Mouse (Mus musculus): Measurements from ENCODE around the gene Wdfy4.

Gene Wdfy4

GRCm38 (mm10) chr14:33185068-33185800, at the start of gene Wdfy4:
Gene Wdfy4, minus strand, starts transcription at chr14:33185508.
- ChIA-PET POLR2A (interaction anchor here in 1 of 4 experiments (0.6 kb wide), 1 partner anchor 178 kb away, joined by 3 read pairs; no protein-coding TSS in a partner anchor), CTCF (interaction anchor here in 2 of 4 experiments (0.6 to 1.5 kb wide), 2 partner anchors 32 to 195 kb away, joined by 3 to 6 read pairs; no protein-coding TSS in a partner anchor)

- POLR2A ChIA-PET: interaction anchor here in 3 of 4 experiments (0.6 to 0.7 kb wide), 4 partner anchors 27 to 759 kb away, joined by 3 to 10 read pairs (median 4); no protein-coding TSS in a partner anchor
- CTCF ChIA-PET: interaction anchor here in 3 of 4 experiments (0.6 to 4.2 kb wide), 5 partner anchors 18 to 1039 kb away, joined by 3 to 13 read pairs (median 3); partner anchors contain the start of gene Arhgap22 (in 1 of the 3)
Measured at GRCm38 (mm10) chr14:33232048-33232447, 46.7 kb upstream of the Wdfy4 start.

GRCm38 (mm10) chr14:33231311-33231710, 46.0 kb upstream of the Wdfy4 start:
- CTCF ChIA-PET: interaction anchor here in 3 of 4 experiments (0.6 to 4.2 kb wide), 7 partner anchors 15 to 171 kb away, joined by 3 to 13 read pairs (median 3); partner anchors contain the start of gene Arhgap22 (in 1 of the 3)
- POLR2A ChIA-PET: interaction anchor here in 1 of 4 experiments (0.6 kb wide), 1 partner anchor 1027 kb away, joined by 4 read pairs; no protein-coding TSS in a partner anchor

- ChIA-PET CTCF (interaction anchor here in 3 of 4 experiments (0.6 to 4.2 kb wide), 6 partner anchors 15 to 171 kb away, joined by 3 to 13 read pairs (median 4); partner anchors contain the start of gene Arhgap22 (in 2 of the 3)), POLR2A (interaction anchor here in 3 of 4 experiments (0.6 to 3.4 kb wide), 4 partner anchors 14 to 1028 kb away, joined by 3 to 13 read pairs (median 7); partner anchors contain the start of gene Arhgap22 (in 1 of the 3))
Measured at GRCm38 (mm10) chr14:33230672-33231071, 45.4 kb upstream of the Wdfy4 start.

DNA sequence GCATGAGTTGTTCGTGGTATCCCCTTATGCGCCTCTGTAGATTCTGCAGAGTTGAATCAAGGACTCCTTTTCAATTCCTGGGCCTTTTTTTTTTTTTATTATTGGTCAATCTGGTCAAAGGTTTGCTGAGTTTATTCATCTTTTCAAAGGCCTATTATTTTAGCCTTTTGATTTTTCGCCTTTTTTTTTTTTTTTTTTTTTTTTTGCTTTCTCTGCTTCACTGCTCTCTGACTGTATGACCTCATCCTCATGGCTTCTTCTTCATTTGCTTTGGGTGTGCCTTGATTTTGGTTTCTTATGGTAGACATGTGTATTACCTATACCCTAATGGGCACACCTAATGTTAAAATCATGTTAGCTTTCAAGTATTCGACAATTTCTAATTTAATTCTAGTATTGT, 39.9 kb upstream of the Wdfy4 start:
- ChIA-PET CTCF (interaction anchor here in 1 of 4 experiments (0.6 kb wide), 1 partner anchor 174 kb away, joined by 3 read pairs; no protein-coding TSS in a partner anchor), POLR2A (no interaction called here)

- POLR2A ChIA-PET: interaction anchor here in 3 of 4 experiments (0.6 to 2.7 kb wide), 4 partner anchors 12 to 560 kb away, joined by 3 to 10 read pairs (median 4); no protein-coding TSS in a partner anchor
- CTCF ChIA-PET: interaction anchor here in 2 of 4 experiments (0.6 to 3.1 kb wide), 8 partner anchors 31 to 184 kb away, joined by 3 to 32 read pairs (median 3); no protein-coding TSS in a partner anchor
Measured at GRCm38 (mm10) chr14:33216343-33217208, 31.3 kb upstream of the Wdfy4 start.

DNA sequence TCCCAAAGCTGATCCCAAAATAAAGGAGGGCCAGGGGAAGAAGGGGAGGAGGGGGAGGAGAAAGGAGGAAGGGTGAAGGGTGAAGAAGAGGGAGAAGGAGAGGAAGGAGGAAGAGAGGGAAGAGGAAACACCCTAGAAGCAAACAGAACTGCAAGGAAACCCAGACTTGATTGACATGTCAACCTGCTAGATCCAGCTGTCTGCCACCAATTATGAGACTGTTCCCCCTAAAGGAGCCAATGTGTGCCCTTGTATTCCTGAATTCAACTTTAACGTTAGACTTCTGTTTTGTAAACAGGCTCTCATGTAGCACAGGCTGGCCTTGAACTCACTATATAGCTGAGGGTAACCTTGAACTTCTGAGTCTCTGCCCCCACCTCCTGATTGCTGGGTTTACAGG, 29.9 kb upstream of the Wdfy4 start:
- CTCF ChIA-PET: interaction anchor here (0.6 to 3.5 kb wide), 16 partner anchors 15 to 628 kb away, joined by 3 to 68 read pairs (median 6); no protein-coding TSS in a partner anchor
- POLR2A ChIA-PET: interaction anchor here in 2 of 4 experiments (0.8 to 2.6 kb wide), 9 partner anchors 14 to 155 kb away, joined by 3 to 13 read pairs (median 7); no protein-coding TSS in a partner anchor

- CTCF ChIA-PET: interaction anchor here (0.6 to 3.5 kb wide), 29 partner anchors 12 to 683 kb away, joined by 3 to 68 read pairs (median 6); no protein-coding TSS in a partner anchor
- POLR2A ChIA-PET: interaction anchor here in 3 of 4 experiments (0.8 to 2.6 kb wide), 12 partner anchors 11 to 156 kb away, joined by 3 to 13 read pairs (median 4); no protein-coding TSS in a partner anchor
Measured at GRCm38 (mm10) chr14:33214767-33215128, 29.4 kb upstream of the Wdfy4 start.

DNA sequence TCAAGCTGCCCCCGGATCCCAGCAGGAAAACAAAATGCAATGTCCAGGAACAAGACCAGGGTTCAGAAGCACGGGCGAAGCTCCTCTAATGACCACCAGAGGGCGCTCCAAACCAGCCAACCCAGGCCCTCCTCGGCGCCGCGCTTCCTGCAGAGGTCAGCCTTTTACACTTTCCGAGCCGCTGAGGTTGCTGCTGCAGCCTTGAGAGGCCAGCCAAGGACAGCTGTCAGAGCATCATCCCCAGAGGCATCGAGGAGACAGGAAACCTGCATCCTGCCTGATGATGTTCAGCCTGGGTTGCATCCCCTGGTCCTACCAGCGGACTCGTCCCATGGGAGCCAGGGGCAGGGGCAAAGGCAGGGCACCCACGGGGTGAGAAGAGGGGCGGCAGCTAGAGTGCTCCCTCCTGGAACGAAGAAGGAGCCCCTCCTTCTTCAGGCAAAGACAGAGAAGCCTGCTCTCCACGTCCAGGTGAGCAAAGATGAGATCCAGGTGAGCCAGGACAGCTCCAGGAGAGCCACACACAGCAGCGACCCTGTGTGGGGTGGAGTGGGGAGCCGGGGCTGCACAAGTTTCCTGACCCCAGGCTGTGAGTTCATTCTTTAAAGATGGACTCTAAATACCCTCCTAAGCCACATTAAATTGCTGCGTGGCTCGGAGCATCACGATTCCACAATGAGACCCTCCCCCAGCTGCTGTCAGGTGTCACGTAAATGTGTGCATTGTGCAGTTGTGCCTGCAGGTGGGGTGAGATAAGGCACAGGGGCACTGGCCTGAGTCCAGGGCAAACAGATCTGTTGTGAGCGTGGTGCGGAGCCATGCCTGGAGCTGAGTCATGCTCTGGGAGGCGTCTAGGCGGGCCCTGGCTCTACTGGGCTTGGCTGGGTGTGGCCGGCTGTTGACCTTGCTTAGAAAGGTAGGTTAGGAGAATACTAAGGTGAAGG, 28.8 kb upstream of the Wdfy4 start, which contains the start of gene Arhgap22:
Gene Arhgap22 (plus strand): TSS at position 204 of the 944 bp plus-strand sequence.
- POLR2A ChIA-PET: interaction anchor here in 3 of 4 experiments (0.7 to 2.6 kb wide), 16 partner anchors 10 to 157 kb away, joined by 3 to 13 read pairs (median 3); no protein-coding TSS in a partner anchor
- CTCF ChIA-PET: interaction anchor here (0.5 to 3.5 kb wide), 85 partner anchors 9 to 720 kb away, joined by 3 to 68 read pairs (median 4); no protein-coding TSS in a partner anchor

DNA sequence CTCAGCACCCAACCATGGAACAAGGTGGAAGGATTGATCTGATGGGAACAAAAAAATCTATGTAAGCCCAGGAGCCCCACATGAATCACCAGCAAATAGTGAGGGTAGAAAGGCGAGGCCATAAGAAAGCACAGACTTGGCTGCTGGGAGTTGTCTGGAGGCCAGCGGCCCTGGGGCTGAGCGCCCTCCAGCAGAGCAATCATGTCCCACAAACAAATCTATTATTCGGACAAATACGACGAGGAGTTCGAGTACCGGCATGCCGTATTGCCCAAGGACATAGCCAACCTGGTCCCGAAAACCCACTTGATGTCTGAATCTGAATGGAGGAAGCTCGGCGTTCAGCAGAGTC, 27.6 kb upstream of the Wdfy4 start:
- CTCF ChIA-PET: interaction anchor here (0.8 to 3.5 kb wide), 15 partner anchors 24 to 157 kb away, joined by 3 to 68 read pairs (median 6); no protein-coding TSS in a partner anchor
- POLR2A ChIA-PET: interaction anchor here in 2 of 4 experiments (0.8 to 1.4 kb wide), 2 partner anchors 34 to 127 kb away, joined by 3 read pairs; no protein-coding TSS in a partner anchor

GRCm38 (mm10) chr14:33212271-33212957, 27.1 kb upstream of the Wdfy4 start:
- POLR2A ChIA-PET: interaction anchor here in 1 of 4 experiments (0.6 to 1.3 kb wide), 3 partner anchors 98 to 853 kb away, joined by 3 to 5 read pairs (median 3); no protein-coding TSS in a partner anchor
- CTCF ChIA-PET: interaction anchor here in 3 of 4 experiments (0.7 to 3.5 kb wide), 7 partner anchors 35 to 423 kb away, joined by 3 to 68 read pairs (median 4); no protein-coding TSS in a partner anchor

GRCm38 (mm10) chr14:33210806-33211205, 25.5 kb upstream of the Wdfy4 start:
- POLR2A ChIA-PET: interaction anchor here in 1 of 4 experiments (1.3 kb wide), 1 partner anchor 99 kb away, joined by 3 read pairs; no protein-coding TSS in a partner anchor
- CTCF ChIA-PET: no interaction called here

DNA sequence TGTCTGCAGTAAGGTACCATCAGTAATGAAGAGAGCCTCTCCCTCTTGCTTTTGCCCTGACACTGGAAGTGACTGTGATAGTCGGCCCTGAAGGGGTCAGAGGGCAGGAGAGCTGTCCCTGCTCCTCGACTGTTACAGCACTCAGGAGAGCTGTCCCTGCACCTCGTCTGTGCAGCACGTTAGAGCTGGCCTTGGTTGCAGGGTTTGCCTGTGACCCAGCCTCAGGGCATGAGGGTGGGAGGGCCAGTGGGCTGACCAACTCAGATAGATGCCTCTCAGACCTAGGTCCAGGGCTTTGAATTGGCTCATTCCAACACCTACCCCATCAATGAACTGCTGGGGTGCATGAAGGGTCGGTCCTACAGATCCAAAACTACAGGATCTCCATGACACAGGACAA, 23.0 kb upstream of the Wdfy4 start:
- ChIA-PET CTCF (interaction anchor here in 1 of 4 experiments (0.5 to 2.8 kb wide), 4 partner anchors 50 to 696 kb away, joined by 3 to 26 read pairs (median 4); no protein-coding TSS in a partner anchor), POLR2A (no interaction called here)

GRCm38 (mm10) chr14:33207011-33207410, 21.7 kb upstream of the Wdfy4 start:
- ChIA-PET POLR2A (interaction anchor here in 2 of 4 experiments (0.6 to 1.1 kb wide), 2 partner anchors 129 to 163 kb away, joined by 3 to 5 read pairs; no protein-coding TSS in a partner anchor), CTCF (interaction anchor here (0.5 to 2.8 kb wide), 33 partner anchors 11 to 1453 kb away, joined by 3 to 26 read pairs (median 3); no protein-coding TSS in a partner anchor)

GRCm38 (mm10) chr14:33205280-33205965, 20.1 kb upstream of the Wdfy4 start:
- ChIA-PET CTCF (interaction anchor here (0.6 to 1.9 kb wide), 21 partner anchors 8 to 675 kb away, joined by 3 to 13 read pairs (median 4); partner anchors contain the start of gene Arhgap22 (in 1 of the 4)), POLR2A (interaction anchor here in 1 of 4 experiments (0.6 kb wide), 1 partner anchor 27 kb away, joined by 10 read pairs; no protein-coding TSS in a partner anchor)
